Mouse (Mus musculus): ENCODE data around the gene Smurf2. TPM values are rescaled to one million over a fixed set of nuclear protein-coding genes. Genes with fewer than 3 reads are reported as not detected.

Smurf2 gene
- polyA plus RNA-seq, 1 experiment from 2014 or later = 12.4 TPM

- H3K27ac ChIP-seq (replicated peaks) = no peak overlapping the region
- no peaks in the 10 kb centered on the region for H3K36me3 ChIP-seq (replicated peaks)
- 86% methylated on average over 1 of the region's 1 CpGs for WGBS
- H3K4me3 ChIP-seq = no peak overlapping the region
- no peak for DNase-seq (ENCODE audit: low spot score)
- no peaks in the 10 kb centered on the region for H3K27me3 ChIP-seq (replicated peaks; ENCODE audit: low read depth, poor library complexity, severe bottlenecking)
- H3K4me1 ChIP-seq = no peaks in the 10 kb centered on the region
- H3K9me3 ChIP-seq = no peaks in the 10 kb centered on the region
Measured at GRCm38 (mm10) chr11:106883656-106884055, 36.9 kb downstream of the Smurf2 start.

GRCm38 (mm10) chr11:106872650-106873049 is 47.9 kb downstream of the Smurf2 start:
- no peak for DNase-seq (ENCODE audit: low spot score)
- H3K27me3 ChIP-seq (replicated peaks; ENCODE audit: low read depth, poor library complexity, severe bottlenecking) = no peaks in the 10 kb centered on the region
- H3K27ac ChIP-seq (replicated peaks) = no peak overlapping the region
- WGBS = 93% methylated on average over 6 of the region's 6 CpGs
- H3K4me1 ChIP-seq = no peaks in the 10 kb centered on the region
- no peak overlapping the region for H3K4me3 ChIP-seq
- H3K36me3 ChIP-seq (replicated peaks) = peaks cover 29% of the 10 kb centered on the region
- no peaks in the 10 kb centered on the region for H3K9me3 ChIP-seq

- no peaks in the 10 kb centered on the region for H3K4me1 ChIP-seq
- no peaks in the 10 kb centered on the region for H3K27me3 ChIP-seq (replicated peaks; ENCODE audit: low read depth, poor library complexity, severe bottlenecking)
- no peaks in the 10 kb centered on the region for H3K9me3 ChIP-seq
- 56% methylated on average over 2 of the region's 2 CpGs for WGBS
- no peak overlapping the region for H3K4me3 ChIP-seq
- H3K27ac ChIP-seq (replicated peaks) = no peak overlapping the region
- DNase-seq (ENCODE audit: low spot score) = no peak
- peaks cover 87% of the 10 kb centered on the region for H3K36me3 ChIP-seq (replicated peaks)
Measured at GRCm38 (mm10) chr11:106851438-106851837, 69.1 kb downstream of the Smurf2 start.

- Histone ChIP-seq H3K4me3 (no peak overlapping the region), H3K36me3 (replicated peaks) (peaks cover 81% of the 10 kb centered on the region), H3K27me3 (replicated peaks; ENCODE audit: low read depth, poor library complexity, severe bottlenecking) (no peaks in the 10 kb centered on the region), H3K27ac (replicated peaks) (no peak overlapping the region), H3K9me3 (no peaks in the 10 kb centered on the region), H3K4me1 (no peaks in the 10 kb centered on the region)
- no peak for DNase-seq (ENCODE audit: low spot score)
- WGBS = 94% methylated on average over 3 of the region's 3 CpGs
Measured at GRCm38 (mm10) chr11:106842002-106842401, 78.5 kb downstream of the Smurf2 start.

- DNase-seq (ENCODE audit: low spot score) = no peak
- no peak overlapping the region for H3K27ac ChIP-seq (replicated peaks)
- no peaks in the 10 kb centered on the region for H3K9me3 ChIP-seq
- no peaks in the 10 kb centered on the region for H3K27me3 ChIP-seq (replicated peaks; ENCODE audit: low read depth, poor library complexity, severe bottlenecking)
- peaks cover 95% of the 10 kb centered on the region for H3K36me3 ChIP-seq (replicated peaks)
- no peaks in the 10 kb centered on the region for H3K4me1 ChIP-seq
- no peak overlapping the region for H3K4me3 ChIP-seq
- WGBS = 96% methylated on average over 7 of the region's 7 CpGs
Measured at GRCm38 (mm10) chr11:106828079-106828478, 92.4 kb downstream of the Smurf2 start.

- Histone ChIP-seq H3K27ac (replicated peaks) (no peak overlapping the region), H3K4me3 (no peak overlapping the region), H3K9me3 (no peaks in the 10 kb centered on the region), H3K4me1 (no peaks in the 10 kb centered on the region), H3K27me3 (replicated peaks; ENCODE audit: low read depth, poor library complexity, severe bottlenecking) (no peaks in the 10 kb centered on the region), H3K36me3 (replicated peaks) (peaks cover 97% of the 10 kb centered on the region)
- DNase-seq (ENCODE audit: low spot score) = no peak
- WGBS = 93% methylated on average over 10 of the region's 10 CpGs
Measured at GRCm38 (mm10) chr11:106824403-106824802, 96.1 kb downstream of the Smurf2 start.

- DNase-seq (ENCODE audit: low spot score) = no peak
- Histone ChIP-seq H3K36me3 (replicated peaks) (peaks cover 98% of the 10 kb centered on the region), H3K4me3 (no peak overlapping the region), H3K4me1 (no peaks in the 10 kb centered on the region), H3K9me3 (no peaks in the 10 kb centered on the region), H3K27me3 (replicated peaks; ENCODE audit: low read depth, poor library complexity, severe bottlenecking) (no peaks in the 10 kb centered on the region), H3K27ac (replicated peaks) (no peak overlapping the region)
- 93% methylated on average over 8 of the region's 8 CpGs for WGBS
Measured at GRCm38 (mm10) chr11:106823741-106824140, 96.8 kb downstream of the Smurf2 start.

- H3K27ac ChIP-seq (replicated peaks) = no peak overlapping the region
- DNase-seq (ENCODE audit: low spot score) = no peak
- no peaks in the 10 kb centered on the region for H3K9me3 ChIP-seq
- 86% methylated on average over 5 of the region's 5 CpGs for WGBS
- peaks cover 98% of the 10 kb centered on the region for H3K36me3 ChIP-seq (replicated peaks)
- no peak overlapping the region for H3K4me3 ChIP-seq
- no peaks in the 10 kb centered on the region for H3K27me3 ChIP-seq (replicated peaks; ENCODE audit: low read depth, poor library complexity, severe bottlenecking)
- H3K4me1 ChIP-seq = no peaks in the 10 kb centered on the region
Measured at GRCm38 (mm10) chr11:106822911-106823310, 97.6 kb downstream of the Smurf2 start.

- Histone ChIP-seq H3K36me3 (replicated peaks) (peaks cover 98% of the 10 kb centered on the region), H3K27ac (replicated peaks) (no peak overlapping the region), H3K9me3 (no peaks in the 10 kb centered on the region), H3K4me1 (no peaks in the 10 kb centered on the region), H3K4me3 (no peak overlapping the region), H3K27me3 (replicated peaks; ENCODE audit: low read depth, poor library complexity, severe bottlenecking) (no peaks in the 10 kb centered on the region)
- 92% methylated on average over 8 of the region's 8 CpGs for WGBS
- no peak for DNase-seq (ENCODE audit: low spot score)
Measured at GRCm38 (mm10) chr11:106822491-106822890, 98.0 kb downstream of the Smurf2 start.

- Histone ChIP-seq H3K27ac (replicated peaks) (no peak overlapping the region), H3K4me1 (no peaks in the 10 kb centered on the region), H3K36me3 (replicated peaks) (peaks cover 98% of the 10 kb centered on the region), H3K27me3 (replicated peaks; ENCODE audit: low read depth, poor library complexity, severe bottlenecking) (no peaks in the 10 kb centered on the region), H3K9me3 (no peaks in the 10 kb centered on the region), H3K4me3 (no peak overlapping the region)
- no peak for DNase-seq (ENCODE audit: low spot score)
- WGBS = 85% methylated on average over 6 of the region's 6 CpGs
Measured at GRCm38 (mm10) chr11:106821397-106821796, 99.1 kb downstream of the Smurf2 start.

- 84% methylated on average over 4 of the region's 4 CpGs for WGBS
- peaks cover 98% of the 10 kb centered on the region for H3K36me3 ChIP-seq (replicated peaks)
- H3K9me3 ChIP-seq = no peaks in the 10 kb centered on the region
- H3K4me3 ChIP-seq = no peak overlapping the region
- no peak overlapping the region for H3K27ac ChIP-seq (replicated peaks)
- DNase-seq (ENCODE audit: low spot score) = no peak
- no peaks in the 10 kb centered on the region for H3K27me3 ChIP-seq (replicated peaks; ENCODE audit: low read depth, poor library complexity, severe bottlenecking)
- no peaks in the 10 kb centered on the region for H3K4me1 ChIP-seq
Measured at GRCm38 (mm10) chr11:106820972-106821371, 99.5 kb downstream of the Smurf2 start.

GRCm38 (mm10) chr11:106820252-106820651 is 100.3 kb downstream of the Smurf2 start:
- H3K9me3 ChIP-seq = no peaks in the 10 kb centered on the region
- H3K4me1 ChIP-seq = peaks cover 4% of the 10 kb centered on the region
- no peak overlapping the region for H3K4me3 ChIP-seq
- H3K36me3 ChIP-seq (replicated peaks) = peaks cover 98% of the 10 kb centered on the region
- H3K27me3 ChIP-seq (replicated peaks; ENCODE audit: low read depth, poor library complexity, severe bottlenecking) = no peaks in the 10 kb centered on the region
- 91% methylated on average over 6 of the region's 6 CpGs for WGBS
- DNase-seq (ENCODE audit: low spot score) = no peak
- H3K27ac ChIP-seq (replicated peaks) = no peak overlapping the region

- WGBS = 89% methylated on average over 9 of the region's 9 CpGs
- no peak for DNase-seq (ENCODE audit: low spot score)
- Histone ChIP-seq H3K4me1 (peaks cover 10% of the 10 kb centered on the region), H3K27me3 (replicated peaks; ENCODE audit: low read depth, poor library complexity, severe bottlenecking) (no peaks in the 10 kb centered on the region), H3K36me3 (replicated peaks) (peaks cover 98% of the 10 kb centered on the region), H3K4me3 (no peak overlapping the region), H3K9me3 (no peaks in the 10 kb centered on the region), H3K27ac (replicated peaks) (no peak overlapping the region)
Measured at GRCm38 (mm10) chr11:106819595-106819994, 100.9 kb downstream of the Smurf2 start.

GRCm38 (mm10) chr11:106818341-106818740 is 102.2 kb downstream of the Smurf2 start:
- WGBS = 95% methylated on average over 9 of the region's 9 CpGs
- Histone ChIP-seq H3K36me3 (replicated peaks) (peaks cover 98% of the 10 kb centered on the region), H3K9me3 (no peaks in the 10 kb centered on the region), H3K4me1 (peaks cover 14% of the 10 kb centered on the region), H3K4me3 (no peak overlapping the region), H3K27me3 (replicated peaks; ENCODE audit: low read depth, poor library complexity, severe bottlenecking) (no peaks in the 10 kb centered on the region), H3K27ac (replicated peaks) (no peak overlapping the region)
- DNase-seq (ENCODE audit: low spot score) = no peak

Measured in embryonic facial prominence, embryonic 10.5 days (tissue).